Mouse (Mus musculus) CD4-positive, CD25-positive, alpha-beta regulatory T cell, adult 9 weeks (primary cell): ENCODE measurements around the gene Zyg11b. TPM values are rescaled to one million over a fixed set of nuclear protein-coding genes. Genes with fewer than 3 reads are reported as not detected.

Source experiments
- polyA plus RNA-seq: library from polyadenylated mRNA; unstranded; fragments of 100-300 nt; shearing (Covaris generic); gene quantifications from one replicate; pipeline ENCODE4 v1.2.1, GENCODE M21; 2017

Gene Zyg11b
- polyA plus RNA-seq, result 16.9 TPM

GRCm38 (mm10) chr4:108300670-108301373 is at the start of gene Zyg11b:
Gene Zyg11b (minus strand): TSS chr4:108301096.

DNA sequence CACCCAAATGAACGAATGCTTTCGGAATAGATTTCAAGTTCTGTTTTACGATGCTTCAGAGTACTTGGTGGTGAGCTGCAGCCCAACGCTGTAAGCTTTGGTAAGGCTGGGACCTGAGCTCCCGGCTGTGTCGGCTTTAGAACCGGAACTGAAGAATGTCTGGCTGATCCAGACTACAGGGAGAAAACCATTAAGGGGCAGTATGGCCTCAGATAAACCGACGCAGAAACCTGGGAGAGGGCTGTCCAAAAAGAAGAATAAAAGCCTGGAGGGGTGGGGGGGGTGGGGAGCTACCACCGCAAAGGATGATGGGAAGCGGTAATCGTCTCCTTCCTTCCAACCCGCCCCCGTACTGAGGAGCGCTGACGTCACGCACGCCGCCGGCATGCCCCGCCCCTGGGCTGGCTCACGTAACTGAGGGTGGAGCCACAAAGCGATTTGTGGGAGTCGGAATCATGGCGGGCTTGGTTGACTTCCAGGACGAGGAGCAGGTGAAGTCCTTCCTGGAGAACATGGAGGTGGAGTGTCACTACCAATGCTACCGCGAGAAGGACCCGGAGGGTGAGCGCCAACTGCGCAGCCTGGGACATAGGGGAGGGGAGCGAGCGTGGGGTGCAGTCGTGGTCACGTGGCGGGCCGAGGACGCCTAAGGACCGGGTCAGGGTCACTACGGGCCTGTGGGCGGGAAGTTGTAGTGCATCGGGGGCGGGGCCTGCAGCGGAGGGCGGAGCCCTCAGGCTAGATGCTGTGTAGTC is 27.0 kb upstream of the Zyg11b start, which contains the start of gene Coa7:
Coa7 (plus strand) TSS at position 411 of the 755 bp plus-strand sequence.

DNA sequence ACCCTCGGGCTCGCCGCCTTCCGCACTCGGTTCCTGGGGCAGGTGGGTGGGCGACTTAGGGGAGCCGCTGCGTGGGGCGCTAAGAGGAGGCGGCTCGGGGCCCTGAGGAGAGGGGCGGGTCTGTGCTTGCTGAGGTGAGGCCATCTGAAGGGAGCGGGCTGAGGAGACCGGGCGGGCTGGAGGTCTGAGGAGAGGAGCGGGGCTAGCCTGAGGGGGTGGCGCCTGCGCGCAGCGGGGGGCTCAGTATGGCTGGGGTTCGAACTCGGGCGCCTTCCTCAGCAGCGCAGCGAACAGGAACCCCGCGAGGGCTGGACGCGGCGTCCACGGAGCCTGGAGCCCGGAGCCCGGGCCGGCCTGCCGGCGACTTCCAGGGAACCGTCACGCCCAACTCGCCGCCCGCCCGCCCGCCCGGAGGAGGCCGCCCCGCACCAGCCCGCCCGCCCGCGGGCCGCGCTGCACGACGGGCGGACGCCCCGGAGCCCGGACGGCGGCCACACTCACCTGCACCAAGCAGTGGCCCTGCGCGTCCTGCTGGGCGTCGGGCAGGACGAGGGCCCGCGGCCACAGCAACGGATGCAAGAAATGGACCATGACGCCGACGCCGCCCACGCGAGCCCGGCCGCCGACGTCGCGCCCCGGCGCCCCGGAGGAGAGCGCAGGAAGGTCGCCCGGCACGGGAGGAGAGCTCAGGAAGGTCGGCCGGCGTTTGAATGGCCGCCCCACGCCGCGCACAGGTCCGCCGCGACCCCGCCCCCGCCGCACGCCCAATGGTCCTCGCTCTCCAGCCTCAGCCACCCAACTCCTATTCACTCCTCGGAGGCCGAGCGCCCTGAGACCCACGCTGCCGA is 83.3 kb downstream of the Zyg11b start, which contains the start of gene Zyg11a:
Zyg11a (minus strand) TSS at position 717 of the 848 bp plus-strand sequence.

Other genes starting within 250 kb of the Zyg11b start
- gene Podn, start 204.7 kb downstream of the Zyg11b start, polyA plus RNA-seq, result not detected
- gene Scp2, start 156.1 kb downstream of the Zyg11b start, polyA plus RNA-seq, result 356 TPM
- gene Echdc2, start 135.7 kb downstream of the Zyg11b start, polyA plus RNA-seq, result 1.8 TPM
- gene Zyg11a, start 83.0 kb downstream of the Zyg11b start, polyA plus RNA-seq, result not detected
- gene Coa7, start 27.0 kb upstream of the Zyg11b start, polyA plus RNA-seq, result 27.3 TPM
- not detected for gene Shisal2a, start 82.3 kb upstream of the Zyg11b start, polyA plus RNA-seq
- gene Gpx7, start 105.9 kb upstream of the Zyg11b start, polyA plus RNA-seq, result 4.5 TPM
- gene Tut4, start 158.3 kb upstream of the Zyg11b start, polyA plus RNA-seq, result 40.5 TPM